Comparison of ENCODE assay signal across 16 mouse cellular contexts in genomic region chr15:93715443-93715842, GRCm38 (mm10).
"Had no signal": no experiment of that assay in that cellular context is flagged by ENCODE, and none has a peak within 500 bp of the region (broad histone marks: within the 10 kb centered on the region; RNA-seq: fewer than 3 reads in every experiment).

No protein-coding gene starts in this region.

- H3K4me2 ChIP-seq: lung, embryonic 15.5 days; midbrain, embryonic 11.5 days; midbrain, embryonic 13.5 days; neural tube, embryonic 12.5 days had no signal

- H3K36me3 ChIP-seq: lung, embryonic 15.5 days; midbrain, embryonic 13.5 days; neural tube, embryonic 12.5 days had no signal

- H3K9ac ChIP-seq: liver, postnatal 0 days; lung, embryonic 15.5 days; midbrain, embryonic 13.5 days; neural tube, embryonic 12.5 days had no signal

- H3K9me3 ChIP-seq: lung, embryonic 15.5 days; midbrain, embryonic 13.5 days; neural tube, embryonic 12.5 days had no signal

- H3K4me3 ChIP-seq: lung, embryonic 15.5 days; megakaryocyte, embryonic 14.5 days; midbrain, embryonic 13.5 days; neural tube, embryonic 12.5 days had no signal

- H3K27ac ChIP-seq: lung, embryonic 15.5 days; macrophage; midbrain, embryonic 13.5 days; neural tube, embryonic 12.5 days had no signal

- ATAC-seq: liver, postnatal 0 days; lung, postnatal 0 days; midbrain, embryonic 13.5 days; midbrain, embryonic 16.5 days had no signal

- DNase-seq: liver, postnatal 0 days; lung, adult 2 months; lung, postnatal 14 days; lung, postnatal 36 days; right cerebral cortex, postnatal 14 days; thymus, adult 18-20 months; thymus, postnatal 14 days; thymus, postnatal 36 days had no signal

- H3K27me3 ChIP-seq: lung, embryonic 15.5 days; midbrain, embryonic 13.5 days; neural tube, embryonic 12.5 days had no signal
